Mouse (Mus musculus) limb, embryonic 13.5 days (tissue): ENCODE results near the gene Efna4. TPM values are rescaled to one million over a fixed set of nuclear protein-coding genes. Genes with fewer than 3 reads are reported as not detected.
A peak's percentile ranks its signal among the peaks of the same experiment; 100 is the strongest.

Source experiments
- ATAC-seq: fragments of 200-750 bp; cut with Nextera tagmentation; 2 replicates; pipeline ENCODE4 v1.8.0; 2017; ENCODE audit warnings: low read depth, moderate number of reproducible peaks, moderate TSS enrichment; ENCODE audit not compliant: low FRiP score
- H3K27ac ChIP-seq: fragments of 300-500 bp; sonication (generic); 2 replicates; pipeline ENCODE4 v1.5.1; 2015; ENCODE audit warnings: inconsistent platforms, mild to moderate bottlenecking, moderate library complexity
- H3K27me3 ChIP-seq: fragments of 300-500 bp; sonication (generic); 2 replicates; pipeline ENCODE4 v1.6.1; 2015; ENCODE audit warnings: mild to moderate bottlenecking, inconsistent platforms
- H3K36me3 ChIP-seq: fragments of 300-500 bp; sonication (generic); 2 replicates; pipeline ENCODE4 v1.6.1; 2015; ENCODE audit warnings: inconsistent platforms, mild to moderate bottlenecking, moderate library complexity
- H3K4me1 ChIP-seq: fragments of 300-500 bp; sonication (generic); 2 replicates; pipeline ENCODE4 v1.6.1; 2015; ENCODE audit warnings: inconsistent platforms
- H3K4me2 ChIP-seq: fragments of 300-500 bp; sonication (generic); replicated peaks from 2 replicates; pipeline ENCODE4 v1.6.1; 2015; ENCODE audit warnings: inconsistent platforms, mild to moderate bottlenecking, moderate library complexity
- H3K4me3 ChIP-seq: fragments of 300-500 bp; sonication (generic); 2 replicates; pipeline ENCODE4 v1.5.1; 2015; ENCODE audit warnings: moderate library complexity, mild to moderate bottlenecking, inconsistent platforms
- H3K9ac ChIP-seq: fragments of 300-500 bp; sonication (generic); 2 replicates; pipeline ENCODE4 v1.6.1; 2015; ENCODE audit warnings: mild to moderate bottlenecking, inconsistent platforms
- H3K9me3 ChIP-seq: fragments of 300-500 bp; sonication (generic); 2 replicates; pipeline ENCODE4 v1.6.1; 2016; ENCODE audit warnings: inconsistent platforms
- WGBS: fragments of 180-500 bp; shearing (Covaris S2); methylation state at CpG from one replicate; pipeline ENCODE4 v1.1.7; 2015; 5-methylcytosine and 5-hydroxymethylcytosine counted together
- polyA plus RNA-seq: library from polyadenylated mRNA; unstranded; fragments of >200 nt; fragmentation: Nextera tagmentation; extraction: Ambion mirVana; gene quantifications from 2 replicates; pipeline ENCODE4 v1.2.1, GENCODE M21; 2015

Efna4 gene
- polyA plus RNA-seq, 1 experiment from 2014 or later = 49.0 TPM

DNA sequence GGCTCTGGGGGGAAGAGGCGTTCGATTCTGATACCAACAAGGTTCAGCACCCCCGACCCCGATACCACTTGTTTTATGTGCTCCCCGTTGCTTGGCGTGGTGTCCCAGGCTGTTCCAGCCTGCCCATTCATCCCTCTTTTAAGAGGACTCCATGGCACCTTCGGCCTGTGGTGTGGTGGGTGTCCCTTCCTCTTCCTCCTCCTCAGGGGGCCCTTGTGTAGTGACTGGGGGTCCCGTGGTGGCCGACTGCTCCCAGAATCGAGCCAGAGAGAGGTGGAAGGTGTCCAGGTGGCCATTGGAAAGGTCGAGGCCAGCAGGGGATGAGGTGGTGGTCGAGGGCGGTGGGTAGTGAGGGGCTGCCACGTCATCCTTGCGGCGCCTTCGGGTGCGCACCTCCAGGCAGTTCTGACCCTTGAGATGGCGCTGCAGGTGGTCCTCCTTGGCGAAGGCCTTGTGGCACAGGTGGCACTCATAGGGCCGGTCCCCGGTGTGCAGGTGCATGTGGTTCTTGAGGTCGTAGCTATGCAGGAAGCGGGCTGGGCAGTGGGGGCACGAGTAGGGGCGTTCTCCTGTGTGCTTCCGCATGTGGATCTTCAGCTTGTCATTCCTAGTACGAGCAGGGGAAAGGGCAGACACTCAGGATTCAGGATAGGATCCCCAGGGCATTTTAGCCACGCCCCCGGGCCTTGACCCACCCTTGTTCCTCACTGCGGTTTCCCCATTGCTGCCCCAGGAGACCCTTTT, 41.7 kb upstream of the Efna4 start:
- H3K36me3 ChIP-seq = no peaks in the 10 kb centered on the region
- no peak overlapping the region for H3K9ac ChIP-seq
- no peak for ATAC-seq
- no peaks in the 10 kb centered on the region for H3K27me3 ChIP-seq
- H3K4me2 ChIP-seq = peak overlapping the region; percentile 80; the same call in 1 of the 2 replicates
- no peaks in the 10 kb centered on the region for H3K9me3 ChIP-seq
- 88% methylated on average over 31 of the region's 31 CpGs for WGBS
- H3K27ac ChIP-seq = no peak overlapping the region
- peaks cover 17% of the 10 kb centered on the region for H3K4me1 ChIP-seq
- no peak overlapping the region; the same call in 1 of the 2 replicates for H3K4me3 ChIP-seq

DNA sequence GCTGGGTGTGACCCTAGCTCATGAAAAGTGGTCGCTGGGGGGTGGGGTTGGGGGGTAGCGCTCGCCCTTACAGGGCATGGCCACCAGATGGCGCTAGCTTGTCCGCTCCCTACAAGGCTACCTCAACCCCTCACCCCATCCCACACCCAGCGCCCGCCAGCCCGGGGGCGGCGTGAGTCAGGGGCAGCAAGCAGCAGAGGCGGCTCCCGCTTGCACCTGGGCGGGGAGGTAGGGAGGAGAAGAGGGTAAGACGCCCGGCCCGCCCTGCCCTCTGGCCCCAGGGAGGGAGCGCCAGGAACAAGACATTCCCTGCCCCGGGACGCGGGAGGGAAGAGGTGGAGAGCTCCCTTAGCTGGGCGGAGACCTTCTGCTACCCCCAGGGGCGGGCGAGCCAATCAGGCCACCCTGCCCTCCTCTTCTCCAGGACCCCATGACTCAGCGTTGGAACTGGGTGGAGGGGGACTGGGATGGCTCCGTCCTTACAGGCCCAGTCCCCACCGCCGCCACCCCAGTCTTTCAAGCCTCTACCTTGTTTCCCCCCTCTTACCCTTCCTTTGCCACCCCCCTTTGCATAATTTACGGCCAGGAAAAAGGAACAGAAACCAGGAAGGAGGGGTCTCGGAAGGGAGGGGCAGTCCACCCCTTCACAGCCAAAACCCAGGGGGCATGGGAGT, 40.7 kb upstream of the Efna4 start:
- peak overlapping the region; percentile 72 for H3K9ac ChIP-seq
- no peaks in the 10 kb centered on the region for H3K27me3 ChIP-seq
- peak overlapping the region; percentile 28; the same call in 1 of the 2 replicates for H3K27ac ChIP-seq
- H3K36me3 ChIP-seq = no peaks in the 10 kb centered on the region
- H3K4me1 ChIP-seq = peaks cover 12% of the 10 kb centered on the region
- H3K4me3 ChIP-seq = peak overlapping the region; percentile 61
- peak overlapping the region; percentile 80 for H3K4me2 ChIP-seq
- peak; percentile 90 for ATAC-seq
- no peaks in the 10 kb centered on the region for H3K9me3 ChIP-seq
- WGBS = 1% methylated on average over 29 of the region's 29 CpGs

DNA sequence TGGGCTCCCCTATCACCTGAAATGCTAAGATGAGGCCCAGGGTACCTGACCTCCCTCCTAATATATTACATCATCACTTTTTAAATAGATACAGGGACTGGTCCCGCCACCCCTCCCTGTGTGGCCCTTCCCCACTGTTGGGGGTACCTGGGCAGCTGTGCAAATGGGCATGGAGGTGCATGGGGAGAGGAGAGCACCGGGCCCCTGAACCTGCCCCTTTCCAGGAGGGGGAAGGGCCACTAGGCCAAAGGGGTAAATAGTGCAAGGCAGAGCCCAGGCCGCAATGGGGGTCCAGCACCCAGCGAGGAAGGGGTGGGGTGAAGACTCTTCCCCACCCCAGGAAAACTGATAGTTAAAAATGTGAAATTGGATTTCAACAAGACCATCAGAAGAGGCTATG, 40.0 kb upstream of the Efna4 start:
- Histone ChIP-seq H3K36me3 (no peaks in the 10 kb centered on the region), H3K4me2 (peak overlapping the region; percentile 80), H3K9me3 (no peaks in the 10 kb centered on the region), H3K4me1 (peaks cover 12% of the 10 kb centered on the region), H3K27me3 (no peaks in the 10 kb centered on the region), H3K9ac (no peak overlapping the region), H3K4me3 (peak overlapping the region; percentile 61), H3K27ac (peak overlapping the region; percentile 28; the same call in 1 of the 2 replicates)
- peak; percentile 18; the same call in 1 of the 2 replicates for ATAC-seq
- 71% methylated on average over 4 of the region's 4 CpGs for WGBS

DNA sequence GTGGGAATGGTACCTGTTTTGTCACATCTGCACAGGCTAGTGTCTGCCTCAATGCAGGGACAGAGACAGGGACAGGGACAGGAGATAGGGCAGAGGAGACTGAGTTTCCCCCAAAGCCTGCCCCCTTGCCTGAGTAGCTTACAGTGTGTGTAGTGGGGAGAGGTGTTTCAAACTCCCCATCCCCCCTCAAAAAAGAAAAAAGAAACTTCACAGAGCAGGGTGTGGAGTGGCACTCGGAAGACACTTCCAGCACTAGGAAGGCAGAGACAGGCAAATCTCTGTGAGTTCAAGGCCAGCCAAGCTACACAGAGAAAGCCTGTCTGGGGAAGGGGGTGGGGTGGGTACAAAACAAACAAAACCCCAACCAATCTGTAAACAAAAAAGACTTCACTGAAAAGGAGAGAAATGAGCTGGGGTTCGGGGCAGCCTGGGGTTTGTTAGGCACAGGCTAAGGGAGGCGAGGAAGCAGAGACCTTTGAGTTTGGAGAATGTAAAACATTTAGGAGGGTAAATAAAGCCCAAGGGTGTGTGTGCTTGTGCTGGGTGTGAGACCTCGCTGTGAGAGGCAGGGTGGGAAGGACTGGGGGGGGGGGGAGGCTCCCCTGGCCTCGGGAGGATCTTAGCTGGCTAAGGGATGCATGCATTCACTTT, 35.9 kb upstream of the Efna4 start:
- Histone ChIP-seq H3K36me3 (no peaks in the 10 kb centered on the region), H3K9me3 (no peaks in the 10 kb centered on the region), H3K27ac (no peak overlapping the region), H3K4me2 (no peak overlapping the region), H3K9ac (no peak overlapping the region), H3K4me3 (no peak overlapping the region), H3K4me1 (peaks cover 7% of the 10 kb centered on the region), H3K27me3 (no peaks in the 10 kb centered on the region)
- no peak for ATAC-seq
- 44% methylated on average over 5 of the region's 5 CpGs for WGBS

DNA sequence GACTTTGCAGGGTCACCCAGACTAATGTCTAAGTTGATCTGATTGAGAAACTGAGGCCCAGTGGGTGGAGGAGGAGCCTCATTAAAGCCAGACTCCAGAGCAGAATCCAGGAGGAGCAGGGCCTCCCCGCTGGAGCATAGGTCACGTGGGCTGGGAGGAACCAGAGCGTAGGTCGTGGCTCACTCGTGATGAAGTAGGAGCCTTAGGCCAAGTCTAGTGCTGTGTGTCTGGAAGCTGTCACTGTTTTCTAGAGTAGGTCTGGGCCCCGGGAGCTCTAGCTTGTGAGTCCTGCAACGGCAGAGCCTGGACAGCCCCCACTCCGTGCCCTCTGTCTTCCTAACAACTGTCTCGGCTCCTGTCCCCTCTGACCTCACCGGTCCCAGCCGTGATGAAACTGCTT, 29.5 kb upstream of the Efna4 start:
- H3K4me2 ChIP-seq = no peak overlapping the region
- H3K27ac ChIP-seq = no peak overlapping the region
- H3K9me3 ChIP-seq = no peaks in the 10 kb centered on the region
- no peaks in the 10 kb centered on the region for H3K36me3 ChIP-seq
- H3K9ac ChIP-seq = no peak overlapping the region
- no peak for ATAC-seq
- H3K4me3 ChIP-seq = no peak overlapping the region
- 60% methylated on average over 11 of the region's 11 CpGs for WGBS
- no peaks in the 10 kb centered on the region for H3K27me3 ChIP-seq
- 0 out of 2 replicates have a peak, but pooled peaks cover 12% of the 10 kb centered on the region for H3K4me1 ChIP-seq

DNA sequence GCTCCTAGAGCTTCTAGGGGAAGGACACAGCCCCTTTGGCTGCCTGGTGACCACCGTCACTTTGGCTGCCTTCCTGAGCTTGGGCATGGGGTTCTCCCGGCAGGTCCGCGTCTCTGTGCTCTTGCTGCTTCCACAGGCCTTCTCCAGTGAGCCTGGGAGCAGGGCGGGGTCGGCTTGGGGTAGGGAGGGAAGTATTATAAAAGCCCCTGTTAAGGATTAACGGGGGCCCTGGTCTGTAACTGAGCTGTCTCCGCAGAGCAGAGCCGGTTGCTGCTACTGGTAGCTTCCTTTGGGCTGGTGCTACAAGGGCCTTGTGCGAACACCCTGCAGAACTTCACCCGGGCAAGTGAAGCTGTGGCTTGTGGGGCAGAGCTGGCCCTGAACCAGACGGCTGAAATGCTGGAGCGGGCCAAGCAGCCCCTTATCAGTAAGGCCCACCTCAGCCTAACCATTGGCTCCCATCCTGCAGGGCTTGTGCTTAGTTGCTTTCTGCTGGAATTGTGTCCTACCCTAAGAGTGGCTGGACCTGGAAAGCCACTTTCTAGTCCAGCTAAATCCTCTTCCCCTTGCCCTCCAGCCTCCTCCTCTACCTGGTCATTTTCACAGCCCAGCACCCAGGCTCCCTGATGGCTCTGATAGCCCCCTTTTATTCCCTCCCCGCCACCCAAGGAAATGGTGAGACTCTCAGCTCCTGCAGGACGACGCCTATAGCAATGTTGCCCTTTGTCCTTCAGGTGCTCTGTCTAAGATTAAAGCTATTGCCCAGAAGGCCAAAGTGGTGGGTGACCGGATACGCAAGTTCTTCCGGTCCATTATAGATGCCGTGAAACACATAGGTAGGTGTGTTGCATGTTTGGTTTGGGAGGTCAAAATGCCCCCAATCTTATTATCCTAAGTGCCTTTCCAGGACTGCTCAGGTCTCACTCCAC, 27.9 kb upstream of the Efna4 start:
- H3K4me3 ChIP-seq = no peak overlapping the region
- no peak for ATAC-seq
- H3K36me3 ChIP-seq = no peaks in the 10 kb centered on the region
- H3K4me1 ChIP-seq = 0 out of 2 replicates have a peak, but pooled peaks cover 12% of the 10 kb centered on the region
- no peaks in the 10 kb centered on the region for H3K9me3 ChIP-seq
- H3K27me3 ChIP-seq = no peaks in the 10 kb centered on the region
- no peak overlapping the region for H3K4me2 ChIP-seq
- no peak overlapping the region for H3K27ac ChIP-seq
- 65% methylated on average over 20 of the region's 20 CpGs for WGBS
- 0 out of 2 replicates have a peak overlapping the region, but pooled peaks have one; percentile 25 for H3K9ac ChIP-seq

DNA sequence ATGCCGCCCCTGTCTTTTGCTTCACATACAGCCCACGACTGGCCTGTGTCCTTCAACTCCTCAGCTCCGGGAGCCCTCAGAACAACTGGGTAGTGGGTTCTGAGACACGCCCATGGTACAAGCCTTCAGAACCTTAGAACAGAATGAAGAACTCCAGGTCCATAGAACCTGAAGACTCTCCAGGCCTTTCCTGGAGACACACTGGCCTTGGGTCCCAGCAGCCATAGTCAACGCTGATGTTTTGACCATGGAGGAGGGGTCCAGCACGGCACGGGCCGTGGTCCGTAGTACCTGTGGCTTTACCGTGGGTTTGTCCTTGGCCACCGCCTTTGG, 27.3 kb upstream of the Efna4 start, which contains the start of gene Dcst1:
Gene Dcst1, minus strand, starts transcription at position 101 of the 333 bp plus-strand sequence.
- 0 out of 2 replicates have a peak, but pooled peaks cover 12% of the 10 kb centered on the region for H3K4me1 ChIP-seq
- no peak for ATAC-seq
- no peak within 1 kb of the TSS for H3K27ac ChIP-seq
- H3K4me3 ChIP-seq = no peak within 1 kb of the TSS
- no peaks in the 10 kb centered on the region for H3K36me3 ChIP-seq
- H3K4me2 ChIP-seq = no peak within 1 kb of the TSS
- H3K9ac ChIP-seq = 0 out of 2 replicates have a peak within 1 kb of the TSS, but pooled peaks have one; percentile 25
- H3K27me3 ChIP-seq = no peaks in the 10 kb centered on the region
- H3K9me3 ChIP-seq = no peaks in the 10 kb centered on the region
- WGBS = 90% methylated on average over 11 of the region's 11 CpGs

DNA sequence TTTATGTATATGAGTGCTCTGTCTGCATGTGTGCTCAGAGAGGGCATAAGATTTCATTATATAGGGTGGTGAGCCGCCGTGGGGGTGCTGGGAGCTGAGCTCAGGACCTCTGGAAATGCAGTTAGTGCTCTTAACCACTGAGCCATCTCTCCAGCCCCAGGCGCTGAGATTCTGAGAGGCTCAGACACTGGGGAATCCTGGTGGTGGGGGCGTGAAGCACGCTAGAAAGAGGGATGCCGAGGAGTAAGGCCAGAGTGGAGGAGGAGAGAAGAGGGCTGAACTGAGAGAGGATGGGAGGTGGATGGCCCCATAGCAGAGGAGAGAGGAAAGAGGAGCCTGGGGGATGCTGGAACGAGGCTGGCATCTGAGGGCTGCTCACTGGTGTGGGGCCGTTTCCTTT, 26.8 kb upstream of the Efna4 start:
- H3K4me1 ChIP-seq = 0 out of 2 replicates have a peak, but pooled peaks cover 12% of the 10 kb centered on the region
- 71% methylated on average over 8 of the region's 8 CpGs for WGBS
- no peak overlapping the region for H3K9ac ChIP-seq
- H3K27ac ChIP-seq = no peak overlapping the region
- no peaks in the 10 kb centered on the region for H3K36me3 ChIP-seq
- H3K9me3 ChIP-seq = no peaks in the 10 kb centered on the region
- H3K27me3 ChIP-seq = no peaks in the 10 kb centered on the region
- no peak for ATAC-seq
- no peak overlapping the region for H3K4me3 ChIP-seq
- no peak overlapping the region for H3K4me2 ChIP-seq

DNA sequence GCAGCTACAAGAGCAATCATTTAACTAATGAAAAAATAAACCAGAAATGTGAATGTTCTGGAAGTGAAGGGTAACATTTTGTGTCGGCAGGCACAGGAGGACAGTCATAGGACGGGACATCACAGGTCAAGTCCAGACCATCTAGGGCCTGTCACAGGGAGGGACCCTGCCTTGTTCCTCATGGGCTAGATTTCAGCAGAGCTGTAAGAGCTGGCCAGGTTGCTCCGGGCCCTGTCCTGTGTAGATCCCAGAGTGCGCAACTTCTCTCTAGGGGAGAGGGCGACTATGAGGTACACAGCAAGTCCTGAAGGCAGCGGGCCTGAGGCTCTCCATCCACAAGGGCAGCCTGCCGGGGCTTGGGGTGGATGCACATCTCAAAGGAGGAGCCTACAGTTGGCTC, 23.8 kb upstream of the Efna4 start, which contains the start of gene Dcst2:
Gene Dcst2, plus strand, starts transcription at position 301 of the 400 bp plus-strand sequence.
- Histone ChIP-seq H3K36me3 (no peaks in the 10 kb centered on the region), H3K27me3 (no peaks in the 10 kb centered on the region), H3K4me1 (0 out of 2 replicates have a peak, but pooled peaks cover 12% of the 10 kb centered on the region), H3K9ac (no peak within 1 kb of the TSS), H3K4me3 (no peak within 1 kb of the TSS), H3K27ac (no peak within 1 kb of the TSS), H3K4me2 (no peak within 1 kb of the TSS), H3K9me3 (no peaks in the 10 kb centered on the region)
- WGBS = 87% methylated on average over 7 of the region's 7 CpGs
- no peak for ATAC-seq

DNA sequence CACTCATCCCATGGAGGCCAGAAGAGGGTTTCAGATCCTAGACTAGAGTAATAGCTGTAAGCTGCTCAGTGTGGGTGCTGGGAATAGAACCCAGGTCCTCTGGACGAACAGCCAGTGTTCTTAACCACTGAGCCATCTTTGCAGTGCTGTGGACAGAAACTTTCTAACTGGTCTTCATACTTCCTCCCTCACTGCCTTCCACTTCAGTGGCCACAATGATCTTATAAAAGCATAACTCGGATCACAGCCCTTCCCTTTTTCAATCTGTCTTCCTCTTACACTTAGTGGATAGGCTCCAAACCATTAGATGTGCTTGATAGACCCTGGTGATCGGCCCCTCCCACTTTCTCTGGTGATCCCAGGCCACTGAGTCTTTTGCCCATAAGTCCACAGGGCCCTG, 22.4 kb upstream of the Efna4 start:
- H3K4me1 ChIP-seq = 0 out of 2 replicates have a peak, but pooled peaks cover 4% of the 10 kb centered on the region
- no peak overlapping the region for H3K9ac ChIP-seq
- H3K9me3 ChIP-seq = no peaks in the 10 kb centered on the region
- H3K4me2 ChIP-seq = no peak overlapping the region
- no peak overlapping the region for H3K4me3 ChIP-seq
- 78% methylated on average over 3 of the region's 3 CpGs for WGBS
- H3K27ac ChIP-seq = no peak overlapping the region
- no peaks in the 10 kb centered on the region for H3K36me3 ChIP-seq
- no peaks in the 10 kb centered on the region for H3K27me3 ChIP-seq
- ATAC-seq = no peak

DNA sequence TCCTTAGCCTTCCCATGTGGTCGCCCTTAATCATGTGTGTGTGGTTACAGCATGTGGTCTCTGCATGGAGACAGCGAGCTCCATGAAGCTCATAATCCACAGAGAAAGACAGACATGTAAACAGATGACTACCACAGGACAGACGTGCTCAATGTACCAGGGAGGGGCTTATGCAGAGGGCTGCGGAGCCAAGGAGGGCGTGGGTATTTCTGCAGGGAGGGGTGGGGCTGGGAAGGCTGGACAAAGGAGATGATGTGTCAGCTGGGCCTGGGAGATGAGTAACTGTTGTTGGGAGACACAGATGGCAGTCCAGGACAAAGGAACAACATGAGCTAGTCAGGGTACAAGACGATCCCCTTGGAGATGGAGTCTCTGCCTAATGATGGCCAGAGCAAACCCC, 21.8 kb upstream of the Efna4 start:
- no peak for ATAC-seq
- Histone ChIP-seq H3K4me1 (0 out of 2 replicates have a peak, but pooled peaks cover 4% of the 10 kb centered on the region), H3K4me3 (no peak overlapping the region), H3K36me3 (no peaks in the 10 kb centered on the region), H3K27ac (no peak overlapping the region), H3K9ac (no peak overlapping the region), H3K27me3 (no peaks in the 10 kb centered on the region), H3K4me2 (no peak overlapping the region), H3K9me3 (no peaks in the 10 kb centered on the region)
- 76% methylated on average over 6 of the region's 6 CpGs for WGBS
